23 mouse cellular contexts compared by ENCODE assay signal in the genomic region with DNA sequence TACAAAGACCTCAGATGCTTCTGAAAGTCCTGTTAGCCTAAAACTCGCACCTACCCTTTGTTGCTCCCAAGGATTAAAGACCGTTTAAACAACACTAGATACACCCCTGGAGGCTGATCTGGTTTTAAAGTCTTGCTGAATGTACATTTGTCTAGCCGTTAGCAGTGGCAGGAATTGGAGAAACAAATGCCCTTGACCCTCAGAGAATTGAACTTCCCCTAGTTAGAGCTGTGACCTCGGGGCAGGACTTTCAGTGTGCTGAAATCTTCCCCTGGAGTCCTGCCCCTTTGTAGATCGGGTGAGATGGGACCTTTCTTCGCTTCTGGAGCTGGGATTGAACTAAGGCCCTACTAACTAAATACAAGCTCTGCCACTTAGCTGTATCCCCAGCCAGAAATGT. TPM values are rescaled to one million over a fixed set of nuclear protein-coding genes. Genes with fewer than 3 reads are reported as not detected.
DNase-seq lines count a peak whose midpoint lies in the region; ATAC-seq and TF ChIP-seq lines count a peak whose summit lies in the region.
"Had no signal": no experiment of that assay in that cellular context is flagged by ENCODE, and none has a peak within 500 bp of the region (broad histone marks: within the 10 kb centered on the region; RNA-seq: fewer than 3 reads in every experiment).

No protein-coding gene starts in this region.

- no peaks in the 10 kb centered on the region for H3K27me3 ChIP-seq in midbrain, embryonic 11.5 days (ENCODE audit: control insufficient read depth, insufficient read depth, low read length)
- H3K27me3 ChIP-seq: CH12.LX; embryonic facial prominence, embryonic 12.5 days; forebrain, embryonic 12.5 days had no signal

- no peak for TF ChIP-seq CTCF in left cerebral cortex, adult 2 months (IDR thresholded peaks at IDR 0.05)

- no peaks in the 10 kb centered on the region for H3K9me3 ChIP-seq in midbrain, embryonic 11.5 days (ENCODE audit: control insufficient read depth, low read length)
- H3K9me3 ChIP-seq: embryonic facial prominence, embryonic 10.5 days; embryonic facial prominence, embryonic 12.5 days; forebrain, embryonic 10.5 days; forebrain, embryonic 12.5 days had no signal

- H3K4me1 ChIP-seq in midbrain, embryonic 11.5 days (ENCODE audit: control insufficient read depth, insufficient read depth, low read length): no peaks in the 10 kb centered on the region
- H3K4me1 ChIP-seq: forebrain, embryonic 12.5 days had no signal

- intact Hi-C loops in left cerebral cortex, adult 2 months (cut with DNase I): loop anchor here (10.0 kb wide), 1 partner anchor 854 kb away; no protein-coding TSS in a partner anchor

- H3K4me3 ChIP-seq in midbrain, embryonic 11.5 days (ENCODE audit: low read depth, low read length): no peak overlapping the region
- H3K4me3 ChIP-seq in left cerebral cortex, adult 2 months: no peak overlapping the region
- H3K4me3 ChIP-seq: embryonic facial prominence, embryonic 10.5 days; embryonic facial prominence, embryonic 12.5 days; erythroblast, embryonic 14.5 days; forebrain, embryonic 10.5 days; forebrain, embryonic 12.5 days had no signal

- DNase-seq in adrenal gland, adult 2 months: peak; percentile 19
- no peak for DNase-seq in adrenal gland, adult 18-20 months (ENCODE audit: low spot score in 2 of 2)
- DNase-seq in ES-CJ7 (ENCODE audit: low read depth, low spot score) (peak; percentile 67), ZHBTc4 (ENCODE audit: low read depth, low spot score) (peak; percentile 65)
- DNase-seq in midbrain, embryonic 11.5 days (ENCODE audit: low spot score, missing footprints): no peak
- DNase-seq in left cerebral cortex, adult 2 months (ENCODE audit: extremely low spot score in 1 of 2, low spot score in 2 of 2): no peak
- DNase-seq: adrenal gland, postnatal 10 days; adrenal gland, postnatal 25 days; B cell, adult 2 months; cerebellum, adult 11-12 months; cerebellum, adult 2 months; cerebellum, adult 9-10 months; cerebellum, postnatal 10 days; cerebellum, postnatal 25 days had no signal

- 62% methylated on average over 6 of the region's 6 CpGs for WGBS in midbrain, embryonic 11.5 days

- no peak overlapping the region for H3K9ac ChIP-seq in midbrain, embryonic 11.5 days (ENCODE audit: low read length)
- H3K9ac ChIP-seq: embryonic facial prominence, embryonic 12.5 days; forebrain, embryonic 12.5 days had no signal

- H3K27ac ChIP-seq in midbrain, embryonic 11.5 days (ENCODE audit: low read depth, low read length): no peak overlapping the region
- H3K27ac ChIP-seq in left cerebral cortex, adult 2 months: no peak overlapping the region
- H3K27ac ChIP-seq: embryonic facial prominence, embryonic 10.5 days; embryonic facial prominence, embryonic 12.5 days; forebrain, embryonic 10.5 days; forebrain, embryonic 12.5 days had no signal

- no peak for ATAC-seq in midbrain, embryonic 11.5 days (ENCODE audit: low FRiP score)
- ATAC-seq: CD4-positive, CD25-positive, alpha-beta regulatory T cell, adult 4 months; forebrain, embryonic 14.5 days; forebrain, embryonic 16.5 days had no signal

- H3K4me2 ChIP-seq in midbrain, embryonic 11.5 days: no peak overlapping the region
- H3K4me2 ChIP-seq: embryonic facial prominence, embryonic 12.5 days; forebrain, embryonic 12.5 days had no signal

- H3K36me3 ChIP-seq in midbrain, embryonic 11.5 days (ENCODE audit: control insufficient read depth, insufficient read depth, low read length): no peaks in the 10 kb centered on the region
- H3K36me3 ChIP-seq: embryonic facial prominence, embryonic 10.5 days; embryonic facial prominence, embryonic 12.5 days; forebrain, embryonic 10.5 days; forebrain, embryonic 12.5 days had no signal

RNA-seq across cellular contexts. Expression of gene Sumo1, which starts 41.4 kb away (rescaled TPM):
- 100 to 1,000 TPM; 112 to 132 TPM for total RNA-seq in adrenal gland, adult 2 months (2021)
- 3.4 and 3.8 TPM in 2 replicates for polyA plus RNA-seq in adrenal gland, adult 2 months (2012; rRNA removed)
- total RNA-seq in adrenal gland, adult 18-20 months (2021): 100 to 1,000 TPM; 114 to 143 TPM
- 603 and 652 TPM in 2 replicates for polyA plus RNA-seq in midbrain, embryonic 11.5 days (2014; fragmentation: Nextera tagmentation; extraction: Ambion mirVana)
- total RNA-seq in left cerebral cortex, adult 2 months (2021): 100 to 1,000 TPM; 124 to 128 TPM

RNA-seq across cellular contexts. Expression of gene Nop58, which starts 55.6 kb away (rescaled TPM):
- total RNA-seq in adrenal gland, adult 2 months (2021): 100 to 1,000 TPM in 1 of 2 experiments, 10 to 100 TPM in 1; 87.4 to 129 TPM
- polyA plus RNA-seq in adrenal gland, adult 2 months (2012; rRNA removed): 16.8 and 18.9 TPM in 2 replicates
- total RNA-seq in adrenal gland, adult 18-20 months (2021): 100 to 1,000 TPM; 100 to 124 TPM
- 262 and 327 TPM in 2 replicates for polyA plus RNA-seq in midbrain, embryonic 11.5 days (2014; fragmentation: Nextera tagmentation; extraction: Ambion mirVana)
- total RNA-seq in left cerebral cortex, adult 2 months (2021): 10 to 100 TPM; 50.7 to 51.3 TPM

Comparison
In these comparisons a context has a peak if more than half of its experiments do, and no peak if none do; other contexts are left out.
1. DNase-seq: peak in adrenal gland, adult 2 months (single experiment), ES-CJ7 (single experiment) and ZHBTc4 (single experiment); none in adrenal gland, adult 18-20 months (0 of 2), midbrain, embryonic 11.5 days (single experiment) and left cerebral cortex, adult 2 months (0 of 2).